Mouse (Mus musculus) bone marrow, adult 2 months (tissue): ENCODE measurements around the gene Taok1. TPM values are rescaled to one million over a fixed set of nuclear protein-coding genes. Genes with fewer than 3 reads are reported as not detected.

ENCODE experiments used
- H3K27ac ChIP-seq: fragments of 200-500 bp; 2 replicates; pipeline ENCODE4 v1.5.1; 2012; ENCODE audit warnings: low read depth, mild to moderate bottlenecking, control low read depth, inconsistent platforms, low read length; ENCODE audit not compliant: control insufficient read depth, poor library complexity, insufficient read depth
- H3K4me1 ChIP-seq: fragments of 200-500 bp; 2 replicates; pipeline ENCODE4 v1.6.1; 2011; ENCODE audit warnings: low read length; ENCODE audit not compliant: control insufficient read depth, insufficient read depth
- H3K4me3 ChIP-seq: fragments of 200-500 bp; replicated peaks from 2 replicates; pipeline ENCODE3; 2011; ENCODE audit warnings: mild to moderate bottlenecking, low read depth, low read length, control low read depth; ENCODE audit not compliant: control insufficient read depth
- CTCF ChIP-seq: fragments of 200-500 bp; IDR thresholded peaks from 2 replicates; pipeline ENCODE4 v1.5.1; 2011; ENCODE audit warnings: low read length, control low read depth; ENCODE audit not compliant: control insufficient read depth, insufficient read depth
- POLR2A ChIP-seq: fragments of 200-500 bp; IDR thresholded peaks from 2 replicates; pipeline ENCODE4 v1.6.1; 2011; ENCODE audit warnings: low read depth, mild to moderate bottlenecking, control low read depth, low read length, borderline replicate concordance; ENCODE audit not compliant: control insufficient read depth
- WGBS: fragments of 180-500 bp; shearing (Covaris S2); methylation state at CpG from one replicate; pipeline ENCODE4 v1.1.7; 2018; 5-methylcytosine and 5-hydroxymethylcytosine counted together
- polyA plus RNA-seq: library from polyadenylated mRNA; stranded (reverse); fragments of >200 nt; gene quantifications from 2 replicates; pipeline ENCODE4 v1.2.4, GENCODE M21; 2011; ENCODE audit warnings: low replicate concordance; ENCODE audit not compliant: missing spikeins, insufficient read depth, insufficient read length

Gene Taok1
- polyA plus RNA-seq, 1 experiment, result 8.8 TPM

DNA sequence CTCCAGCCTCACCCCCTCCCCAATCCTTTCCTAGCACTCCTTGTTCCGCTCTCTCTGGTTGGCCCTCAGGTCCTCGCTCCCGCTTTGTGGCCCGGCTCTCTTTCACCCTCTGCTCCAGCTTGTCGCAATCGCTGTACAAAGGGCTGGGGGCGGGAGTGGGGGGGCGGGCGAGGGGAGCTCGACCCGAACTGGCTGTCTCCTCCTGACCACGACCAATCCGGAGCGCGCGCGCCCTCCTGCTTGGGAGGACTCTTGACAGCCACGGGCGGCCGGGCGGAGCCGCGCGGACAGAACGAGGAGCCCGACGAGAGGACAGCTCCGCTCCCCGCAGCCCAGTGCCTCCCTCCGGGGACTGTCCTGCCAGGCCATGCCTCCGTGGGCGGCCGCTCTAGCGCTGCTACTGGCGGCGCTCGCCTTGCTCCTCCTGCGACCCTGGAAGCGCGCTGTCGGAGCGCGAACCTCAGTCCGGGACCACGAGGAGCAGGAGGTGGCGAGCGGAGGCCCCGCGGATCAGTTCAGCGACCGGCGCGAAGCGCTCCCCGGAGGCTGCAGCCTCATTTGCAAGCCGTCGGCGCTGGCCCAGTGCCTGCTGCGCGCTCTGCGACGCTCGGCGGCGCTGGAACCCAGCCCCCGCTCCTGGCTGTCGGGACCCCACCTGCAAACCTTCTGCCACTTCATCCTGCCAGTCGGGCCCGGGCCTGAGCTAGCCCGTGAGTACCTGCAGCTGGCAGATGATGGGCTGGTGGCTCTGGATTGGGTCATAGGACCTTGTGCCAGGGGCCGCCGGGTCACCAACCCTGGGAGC lies 92.6 kb downstream of the Taok1 start, which contains the start of gene Abhd15:
Gene Abhd15 (plus strand): TSS at position 290 of the 805 bp plus-strand sequence.
- Histone ChIP-seq H3K4me3 (peak within 1 kb of the TSS; percentile 59), H3K27ac (peak within 1 kb of the TSS; percentile 79), H3K4me1 (peaks cover 11% of the 10 kb centered on the region)
- no peak for TF ChIP-seq CTCF
- TF ChIP-seq POLR2A, result peak; percentile 76; the same call in 1 of the 2 replicates
- under 1% methylated on average over 71 of the region's 72 CpGs for WGBS

DNA sequence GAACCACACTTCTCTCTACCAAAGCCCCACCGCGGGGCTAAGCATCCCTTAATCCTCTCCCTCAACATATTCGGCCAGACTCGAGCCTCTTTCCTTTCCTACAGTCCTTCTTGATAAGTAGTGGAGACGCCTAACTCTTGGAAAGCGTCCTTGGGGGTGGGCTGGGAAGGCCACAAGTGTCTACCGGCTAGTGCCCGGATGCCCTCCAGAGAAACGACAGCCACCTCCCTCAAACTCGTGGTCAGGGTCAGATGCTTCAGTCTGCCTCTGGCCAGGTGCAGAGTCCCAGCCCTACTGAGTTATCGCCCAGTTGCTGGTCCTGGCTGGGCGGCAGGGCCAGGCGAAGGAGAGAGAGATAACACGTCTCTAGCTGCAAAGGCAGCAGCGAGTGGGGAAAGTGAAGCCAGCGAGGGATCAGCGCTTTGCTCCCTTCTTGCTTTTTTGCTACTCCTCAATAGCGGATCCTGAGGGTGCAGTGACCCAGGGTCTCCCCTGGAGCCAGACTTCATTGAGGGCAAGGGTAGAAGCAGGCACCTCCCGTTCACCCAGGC lies 93.3 kb downstream of the Taok1 start:
- WGBS, result 9% methylated on average over 19 of the region's 19 CpGs
- TF ChIP-seq CTCF (no peak), POLR2A (no peak)
- Histone ChIP-seq H3K27ac (peak overlapping the region; percentile 5), H3K4me3 (peak overlapping the region; percentile 41), H3K4me1 (peaks cover 9% of the 10 kb centered on the region)

DNA sequence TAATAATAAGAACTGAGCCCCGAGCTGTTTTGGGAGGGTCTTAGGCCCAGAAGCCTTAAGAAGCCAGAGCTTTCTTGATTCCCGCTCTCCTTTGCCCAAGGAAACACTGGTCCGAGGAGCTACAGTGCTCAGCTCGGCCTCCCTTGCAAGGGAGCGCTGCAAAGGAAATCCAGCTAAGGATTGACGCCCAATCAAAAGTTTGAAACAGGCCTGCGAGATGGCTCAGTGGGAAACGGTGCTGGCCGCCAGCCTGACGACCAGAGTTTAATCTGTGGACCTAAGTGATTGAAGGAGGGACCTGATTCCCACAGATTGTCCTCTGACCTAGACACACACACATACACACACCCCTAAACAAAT lies 93.8 kb downstream of the Taok1 start:
- H3K27ac ChIP-seq, result peak overlapping the region; percentile 14; the same call in 1 of the 2 replicates
- TF ChIP-seq CTCF (no peak), POLR2A (no peak)
- peak overlapping the region; percentile 83 for H3K4me3 ChIP-seq
- WGBS, result 10% methylated on average over 10 of the region's 10 CpGs
- H3K4me1 ChIP-seq, result peaks cover 9% of the 10 kb centered on the region

DNA sequence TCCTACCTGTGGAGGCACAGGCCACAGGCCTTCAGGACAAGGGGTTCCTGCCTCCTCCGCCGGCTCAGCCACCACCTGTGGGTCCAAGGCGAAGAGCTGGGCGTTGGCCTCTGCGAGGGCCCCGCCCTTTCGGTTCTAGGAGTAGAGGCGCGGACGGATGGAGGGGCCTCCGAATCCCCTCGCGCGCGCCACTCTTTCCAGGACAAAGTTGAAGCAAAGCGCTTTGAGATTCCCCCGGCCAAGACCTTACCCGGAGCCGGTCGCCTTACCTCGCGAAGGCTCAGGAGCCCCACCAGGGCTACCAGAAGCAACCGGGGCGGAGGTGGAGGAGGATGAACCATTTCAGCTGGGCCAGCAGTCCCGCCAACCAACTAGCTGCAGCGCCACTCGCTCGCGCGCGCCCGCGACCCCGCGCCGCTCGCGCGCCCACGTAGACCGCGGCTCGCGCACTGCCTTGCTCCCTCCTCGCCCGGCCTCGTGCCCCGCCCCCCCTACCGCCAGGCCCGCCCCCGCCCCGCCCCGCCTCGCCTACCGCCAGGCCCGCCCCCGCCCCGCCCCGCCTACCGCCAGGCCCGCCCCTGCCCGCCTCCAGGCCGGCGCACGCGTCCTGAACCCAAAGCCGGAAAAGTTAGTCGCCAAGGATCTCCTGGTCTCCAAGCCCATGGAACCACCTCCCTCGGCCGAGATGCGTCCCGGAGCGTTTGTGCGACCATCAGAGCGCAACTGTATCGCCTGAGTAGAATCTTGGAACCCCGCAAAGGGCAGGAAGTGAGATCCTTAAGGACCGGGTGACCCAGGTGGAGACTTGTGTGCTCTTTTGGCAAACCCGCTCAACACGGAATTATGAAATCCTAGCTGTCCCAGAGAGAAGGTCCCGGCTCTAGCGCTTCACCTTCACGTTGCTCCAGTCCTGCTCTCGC lies 94.5 kb downstream of the Taok1 start:
- peaks cover 6% of the 10 kb centered on the region for H3K4me1 ChIP-seq
- peak overlapping the region; percentile 83 for H3K4me3 ChIP-seq
- under 1% methylated on average over 75 of the region's 84 CpGs for WGBS
- peak overlapping the region; percentile 73 for H3K27ac ChIP-seq
- TF ChIP-seq POLR2A, result peak; percentile 58; the same call in 1 of the 2 replicates
- TF ChIP-seq CTCF, result no peak

DNA sequence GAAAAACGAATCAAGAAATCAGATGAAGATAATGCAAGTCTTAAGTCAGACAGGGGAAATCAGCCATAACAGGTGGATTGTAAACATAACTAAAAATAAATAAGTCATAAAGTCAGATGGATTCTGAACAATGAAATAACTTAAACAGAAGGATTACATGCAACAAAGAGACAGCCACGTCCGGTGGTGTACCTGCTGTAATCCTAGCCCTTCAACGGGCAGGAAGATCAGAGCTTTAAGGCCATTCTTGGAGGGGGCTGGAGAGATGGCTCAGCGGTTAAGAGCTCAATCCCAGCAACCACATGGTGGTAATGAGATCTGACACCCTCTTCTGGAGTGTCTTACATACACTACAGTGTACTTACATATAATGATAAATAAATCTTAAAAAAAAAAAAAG lies 96.3 kb downstream of the Taok1 start:
- no peak overlapping the region for H3K27ac ChIP-seq
- TF ChIP-seq CTCF, result no peak
- no peak for TF ChIP-seq POLR2A
- WGBS, result 71% methylated on average over 5 of the region's 5 CpGs
- no peak overlapping the region for H3K4me3 ChIP-seq
- peaks cover 4% of the 10 kb centered on the region; the same call in 1 of the 2 replicates for H3K4me1 ChIP-seq

DNA sequence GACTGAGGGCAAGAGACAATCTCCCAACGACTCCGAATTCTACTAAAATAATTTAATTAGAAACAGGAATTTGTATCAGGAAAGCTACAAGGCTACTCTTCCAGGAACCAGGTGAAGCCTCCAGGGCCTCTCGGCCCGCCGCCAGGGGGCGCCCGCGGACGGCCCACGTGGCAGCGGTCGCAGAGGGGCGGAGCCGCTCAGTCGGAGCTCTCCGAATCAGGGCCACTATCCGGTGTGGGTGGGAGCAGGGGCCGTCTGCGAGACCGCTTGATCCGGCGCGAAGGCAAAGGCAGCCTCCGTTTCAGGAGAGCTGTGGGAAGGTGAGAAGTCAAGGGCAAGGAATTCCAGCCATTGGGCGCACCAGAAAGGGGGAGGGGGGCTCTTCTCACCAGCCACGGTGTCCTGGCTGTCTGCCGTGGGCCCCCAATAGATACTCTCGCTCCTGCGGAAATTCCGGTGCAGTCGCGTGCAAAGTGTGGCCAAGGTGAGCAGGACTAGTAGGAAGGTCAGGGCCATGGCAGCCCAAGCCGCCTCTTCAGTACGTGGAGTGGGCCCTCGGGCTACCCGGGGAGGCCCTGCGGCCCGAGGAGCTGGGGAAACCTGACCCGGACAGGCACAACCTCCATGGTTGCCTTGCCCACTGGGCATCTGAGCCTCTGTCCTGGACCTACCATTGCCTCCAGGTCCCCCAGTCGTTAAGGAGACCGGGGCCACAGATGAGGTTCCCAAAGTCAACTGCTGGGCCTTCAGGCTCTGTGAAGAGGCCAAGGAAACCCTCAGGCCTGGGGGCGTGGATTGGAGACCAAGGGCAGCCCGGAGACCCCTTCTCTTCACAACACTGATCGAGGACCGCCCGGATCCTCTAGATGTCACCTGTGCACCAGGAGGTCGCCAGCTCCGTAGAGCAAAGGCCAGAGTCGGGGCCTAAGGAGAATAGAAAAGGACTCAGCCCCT lies 99.3 kb downstream of the Taok1 start:
- TF ChIP-seq POLR2A (no peak), CTCF (peak; percentile 74)
- 27% methylated on average over 49 of the region's 49 CpGs for WGBS
- Histone ChIP-seq H3K4me1 (peaks cover 1% of the 10 kb centered on the region; the same call in 1 of the 2 replicates), H3K4me3 (peak overlapping the region; percentile 24), H3K27ac (no peak overlapping the region; the same call in 1 of the 2 replicates)

DNA sequence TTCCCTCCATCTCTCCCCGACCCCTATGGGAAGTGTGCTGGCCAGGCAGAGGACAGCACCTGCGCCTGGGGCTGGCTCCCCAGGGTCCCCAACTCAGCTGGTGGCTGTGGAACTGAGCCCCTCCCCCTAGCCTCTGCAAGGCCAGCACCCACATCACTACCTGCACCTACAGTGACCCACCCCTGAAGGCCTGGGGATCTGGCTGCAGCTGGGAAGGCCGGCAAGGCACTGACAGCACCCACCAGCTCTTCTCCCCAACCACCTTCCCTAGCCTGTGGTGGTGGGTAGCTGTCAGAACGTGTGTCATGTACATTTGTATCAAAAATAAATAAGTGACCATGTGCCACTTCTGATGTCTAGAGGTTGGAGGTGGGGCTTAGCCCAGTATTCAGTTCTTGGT lies 100.2 kb downstream of the Taok1 start:
- peaks cover 1% of the 10 kb centered on the region; the same call in 1 of the 2 replicates for H3K4me1 ChIP-seq
- no peak overlapping the region for H3K27ac ChIP-seq
- 64% methylated on average over 4 of the region's 4 CpGs for WGBS
- H3K4me3 ChIP-seq, result no peak overlapping the region
- TF ChIP-seq CTCF, result no peak
- no peak for TF ChIP-seq POLR2A
